Mouse (Mus musculus) ES-E14 (cell line): Measurements from ENCODE around the gene Cadps.

ENCODE experiments used
- CHD2 ChIP-seq: IDR thresholded peaks from 2 replicates; pipeline ENCODE4 v1.6.1; 2014; ENCODE audit warnings: mild to moderate bottlenecking, low read depth, low read length, inconsistent platforms
- ZC3H11A ChIP-seq: IDR thresholded peaks from 2 replicates; pipeline ENCODE4 v1.6.1; 2012; ENCODE audit warnings: low read depth, mild to moderate bottlenecking, inconsistent platforms, low read length, borderline replicate concordance
- ZNF384 ChIP-seq: IDR thresholded peaks from 2 replicates; pipeline ENCODE4 v1.6.1; 2012; ENCODE audit warnings: low read depth, low read length, inconsistent platforms

DNA sequence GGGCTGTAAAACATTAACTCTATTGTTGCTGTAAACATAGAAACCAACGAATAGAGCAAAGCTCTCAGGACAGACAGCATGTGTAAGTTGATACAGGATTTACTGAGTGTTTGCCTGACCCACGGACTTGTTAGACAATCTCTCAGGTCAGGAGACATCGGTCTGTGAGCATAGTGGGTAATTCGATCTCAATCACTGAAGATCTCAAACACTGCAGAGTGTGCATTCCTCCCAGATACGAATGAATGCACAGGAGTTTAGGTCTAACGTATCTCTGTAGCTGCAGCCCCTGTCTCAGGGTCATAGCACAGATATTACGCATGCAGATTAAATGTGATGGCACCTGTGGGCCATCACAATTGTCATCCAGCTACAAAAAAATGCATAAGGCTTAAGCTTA, 242.1 kb downstream of the Cadps start:
- TF ChIP-seq ZNF384 (no peak), CHD2 (no peak), ZC3H11A (no peak)
